Mouse (Mus musculus) ES-Bruce4 (cell line): ENCODE data around the gene Ccdc97.

ENCODE experiments used
- CTCF ChIP-seq: IDR thresholded peaks from one replicate; pipeline ENCODE4 v1.8.1; 2011; ENCODE audit warnings: low read depth, low read length
- EP300 ChIP-seq: IDR thresholded peaks from 2 replicates; pipeline ENCODE4 v1.6.1; 2011; ENCODE audit warnings: low read depth, low read length; ENCODE audit not compliant: insufficient read depth
- POLR2A ChIP-seq: IDR thresholded peaks from one replicate; pipeline ENCODE4 v1.8.1; 2011; ENCODE audit warnings: low read length; ENCODE audit not compliant: insufficient read depth

- no peak for TF ChIP-seq EP300
- no peak for TF ChIP-seq POLR2A
- no peak for TF ChIP-seq CTCF
Observed at GRCm38 (mm10) chr7:25674297-25674696, 44.6 kb downstream of the Ccdc97 start.
